Mouse (Mus musculus) midbrain, embryonic 13.5 days (tissue): ENCODE data around the gene Slc35e2. TPM values are rescaled to one million over a fixed set of nuclear protein-coding genes. Genes with fewer than 3 reads are reported as not detected.
"Not testable (repeated sequence)": the region's sequence is repeated elsewhere in the genome, so short reads cannot be mapped to it uniquely, and the experiment has no call there.

ENCODE experiments used
- ATAC-seq: fragments of 200-750 bp; cut with Nextera tagmentation; 2 replicates; pipeline ENCODE4 v1.8.0; 2017; ENCODE audit warnings: mild to moderate bottlenecking, moderate TSS enrichment, moderate library complexity
- H3K27ac ChIP-seq: fragments of 300-500 bp; sonication (generic); 2 replicates; pipeline ENCODE4 v1.5.1; 2015; ENCODE audit warnings: inconsistent platforms, mild to moderate bottlenecking, moderate library complexity
- H3K27me3 ChIP-seq: fragments of 300-500 bp; sonication (generic); 2 replicates; pipeline ENCODE4 v1.6.1; 2015; ENCODE audit warnings: mild to moderate bottlenecking, inconsistent platforms
- H3K36me3 ChIP-seq: fragments of 300-500 bp; sonication (generic); 2 replicates; pipeline ENCODE4 v1.6.1; 2015; ENCODE audit warnings: mild to moderate bottlenecking, inconsistent platforms
- H3K4me1 ChIP-seq: fragments of 300-500 bp; sonication (generic); replicated peaks from 2 replicates; pipeline ENCODE4 v1.6.1; 2015; ENCODE audit warnings: inconsistent platforms
- H3K4me2 ChIP-seq: fragments of 300-500 bp; sonication (generic); replicated peaks from 2 replicates; pipeline ENCODE4 v1.6.1; 2015; ENCODE audit warnings: moderate library complexity, mild to moderate bottlenecking, inconsistent platforms
- H3K4me3 ChIP-seq: fragments of 300-500 bp; sonication (generic); replicated peaks from 2 replicates; pipeline ENCODE4 v1.5.1; 2015; ENCODE audit warnings: mild to moderate bottlenecking, inconsistent platforms
- H3K9ac ChIP-seq: fragments of 300-500 bp; sonication (generic); replicated peaks from 2 replicates; pipeline ENCODE4 v1.6.1; 2015; ENCODE audit warnings: mild to moderate bottlenecking, inconsistent platforms
- H3K9me3 ChIP-seq: fragments of 300-500 bp; sonication (generic); 2 replicates; pipeline ENCODE4 v1.6.1; 2016; ENCODE audit warnings: mild to moderate bottlenecking, inconsistent platforms
- WGBS: fragments of 180-500 bp; shearing (Covaris S2); methylation state at CpG from one replicate; pipeline ENCODE4 v1.1.7; 2015; 5-methylcytosine and 5-hydroxymethylcytosine counted together
- polyA plus RNA-seq: library from polyadenylated mRNA; unstranded; fragments of >200 nt; fragmentation: Nextera tagmentation; extraction: Ambion mirVana; gene quantifications from 2 replicates; pipeline ENCODE4 v1.2.1, GENCODE M21; 2015

Slc35e2 gene
- polyA plus RNA-seq, 1 experiment from 2014 or later: 16.5 TPM

GRCm38 (mm10) chr4:155666903-155667302, 65.7 kb downstream of the Slc35e2 start:
- Histone ChIP-seq H3K9me3 (no peaks in the 10 kb centered on the region), H3K4me1 (peaks cover 13% of the 10 kb centered on the region), H3K4me2 (no peak overlapping the region), H3K27ac (no peak overlapping the region), H3K4me3 (no peak overlapping the region), H3K36me3 (peaks cover 10% of the 10 kb centered on the region; the same call in 1 of the 2 replicates), H3K27me3 (no peaks in the 10 kb centered on the region), H3K9ac (no peak overlapping the region)
- ATAC-seq: no peak

- Histone ChIP-seq H3K27ac (peak within 1 kb of the TSS; percentile 86), H3K27me3 (no peaks in the 10 kb centered on the region), H3K9ac (peak within 1 kb of the TSS; percentile 88), H3K4me2 (peak within 1 kb of the TSS; percentile 90), H3K36me3 (peaks cover 10% of the 10 kb centered on the region; the same call in 1 of the 2 replicates), H3K4me1 (peaks cover 13% of the 10 kb centered on the region), H3K9me3 (no peaks in the 10 kb centered on the region), H3K4me3 (peak within 1 kb of the TSS; percentile 91)
- peak; percentile 98 for ATAC-seq
- WGBS: under 1% methylated on average over 73 of the region's 73 CpGs
These were observed 67.7 kb downstream of the Slc35e2 start, which contains the start of gene Mib2 for GRCm38 (mm10) chr4:155668689-155669597. Gene Mib2 (minus strand): TSS chr4:155669198.

- H3K9me3 ChIP-seq: no peaks in the 10 kb centered on the region
- peak overlapping the region; percentile 91 for H3K4me3 ChIP-seq
- H3K27ac ChIP-seq: no peak overlapping the region
- H3K27me3 ChIP-seq: no peaks in the 10 kb centered on the region
- peak; percentile 51 for ATAC-seq
- WGBS: under 1% methylated on average over 8 of the region's 8 CpGs
- H3K36me3 ChIP-seq: peaks cover 10% of the 10 kb centered on the region; the same call in 1 of the 2 replicates
- peak overlapping the region; percentile 88; the same call in 1 of the 2 replicates for H3K9ac ChIP-seq
- peak overlapping the region; percentile 90 for H3K4me2 ChIP-seq
- peaks cover 13% of the 10 kb centered on the region for H3K4me1 ChIP-seq
These were observed 68.4 kb downstream of the Slc35e2 start for GRCm38 (mm10) chr4:155669598-155670075.

- not testable (repeated sequence) for H3K36me3 ChIP-seq, H3K9me3 ChIP-seq, H3K9ac ChIP-seq, H3K27me3 ChIP-seq, H3K4me2 ChIP-seq, ATAC-seq, H3K27ac ChIP-seq, H3K4me3 ChIP-seq
- peaks cover 13% of the 10 kb centered on the region for H3K4me1 ChIP-seq
- 51% methylated on average over 4 of the region's 4 CpGs for WGBS
These were observed 69.0 kb downstream of the Slc35e2 start for GRCm38 (mm10) chr4:155670236-155670635.

- peaks cover 13% of the 10 kb centered on the region for H3K4me1 ChIP-seq
- no peak overlapping the region for H3K9ac ChIP-seq
- no peaks in the 10 kb centered on the region for H3K9me3 ChIP-seq
- H3K36me3 ChIP-seq: no peaks in the 10 kb centered on the region
- no peak overlapping the region for H3K4me2 ChIP-seq
- H3K4me3 ChIP-seq: no peak overlapping the region
- H3K27me3 ChIP-seq: no peaks in the 10 kb centered on the region
- no peak for ATAC-seq
- no peak overlapping the region for H3K27ac ChIP-seq
- WGBS: 72% methylated on average over 2 of the region's 2 CpGs
These were observed 70.9 kb downstream of the Slc35e2 start for GRCm38 (mm10) chr4:155672082-155672481.

Other genes starting within 250 kb of the Slc35e2 start
- 56.7 and 59.5 TPM in 2 replicates for gene Prkcz, start 240.1 kb upstream of the Slc35e2 start, polyA plus RNA-seq
- gene Gabrd, start 203.3 kb upstream of the Slc35e2 start, polyA plus RNA-seq: 0.11 TPM in 1 of 2 replicates, not detected in the other
- 3.8 and 4.2 TPM in 2 replicates for gene Cfap74, start 192.2 kb upstream of the Slc35e2 start, polyA plus RNA-seq
- gene Tmem52, start 132.3 kb upstream of the Slc35e2 start, polyA plus RNA-seq: not detected in 2 replicates
- 1,008 and 1,072 TPM in 2 replicates for gene Gnb1, start 110.1 kb upstream of the Slc35e2 start, polyA plus RNA-seq
- gene Nadk, start 39.0 kb upstream of the Slc35e2 start, polyA plus RNA-seq: 78.0 and 85.5 TPM in 2 replicates
- gene Cdk11b, start 23.4 kb downstream of the Slc35e2 start, polyA plus RNA-seq: 65.1 and 66.8 TPM in 2 replicates
- gene Gm10563, start 44.0 kb downstream of the Slc35e2 start, polyA plus RNA-seq: not detected in 2 replicates
- 3.6 and 3.8 TPM in 2 replicates for gene Mmp23, start 52.0 kb downstream of the Slc35e2 start, polyA plus RNA-seq
- 32.6 and 41.9 TPM in 2 replicates for gene Mib2, start 67.8 kb downstream of the Slc35e2 start, polyA plus RNA-seq
- gene Fndc10, start 92.9 kb downstream of the Slc35e2 start, polyA plus RNA-seq: 5.0 and 6.4 TPM in 2 replicates
- gene Ssu72, start 103.4 kb downstream of the Slc35e2 start, polyA plus RNA-seq: 155 and 159 TPM in 2 replicates
- 8.6 and 10.1 TPM in 2 replicates for gene Tmem240, start 133.4 kb downstream of the Slc35e2 start, polyA plus RNA-seq
- 82.1 and 84.8 TPM in 2 replicates for gene Atad3a, start 159.7 kb downstream of the Slc35e2 start, polyA plus RNA-seq
- gene Vwa1, start 173.3 kb downstream of the Slc35e2 start, polyA plus RNA-seq: 18.7 and 20.9 TPM in 2 replicates
- 0.40 and 0.58 TPM in 2 replicates for gene Tmem88b, start 184.5 kb downstream of the Slc35e2 start, polyA plus RNA-seq
- not detected in 2 replicates for gene Ankrd65, start 189.0 kb downstream of the Slc35e2 start, polyA plus RNA-seq
- gene Mrpl20, start 201.5 kb downstream of the Slc35e2 start, polyA plus RNA-seq: 259 and 262 TPM in 2 replicates
- 182 and 189 TPM in 2 replicates for gene Ccnl2, start 211.1 kb downstream of the Slc35e2 start, polyA plus RNA-seq
- gene Aurkaip1, start 229.9 kb downstream of the Slc35e2 start, polyA plus RNA-seq: 140 and 146 TPM in 2 replicates
- 17.9 and 22.2 TPM in 2 replicates for gene Mxra8, start 238.3 kb downstream of the Slc35e2 start, polyA plus RNA-seq
- 8.1 and 8.4 TPM in 2 replicates for gene Dvl1, start 246.0 kb downstream of the Slc35e2 start, polyA plus RNA-seq